Mouse (Mus musculus): ENCODE measurements around the gene Sec16a. TPM values are rescaled to one million over a fixed set of nuclear protein-coding genes. Genes with fewer than 3 reads are reported as not detected.

Gene Sec16a
- polyA plus RNA-seq, 2 experiments from 2014 or later: 24.8 to 31.7 TPM

- ATAC-seq: no peak
Observed at GRCm38 (mm10) chr2:26437221-26437620, 7.8 kb downstream of the Sec16a start.

DNA sequence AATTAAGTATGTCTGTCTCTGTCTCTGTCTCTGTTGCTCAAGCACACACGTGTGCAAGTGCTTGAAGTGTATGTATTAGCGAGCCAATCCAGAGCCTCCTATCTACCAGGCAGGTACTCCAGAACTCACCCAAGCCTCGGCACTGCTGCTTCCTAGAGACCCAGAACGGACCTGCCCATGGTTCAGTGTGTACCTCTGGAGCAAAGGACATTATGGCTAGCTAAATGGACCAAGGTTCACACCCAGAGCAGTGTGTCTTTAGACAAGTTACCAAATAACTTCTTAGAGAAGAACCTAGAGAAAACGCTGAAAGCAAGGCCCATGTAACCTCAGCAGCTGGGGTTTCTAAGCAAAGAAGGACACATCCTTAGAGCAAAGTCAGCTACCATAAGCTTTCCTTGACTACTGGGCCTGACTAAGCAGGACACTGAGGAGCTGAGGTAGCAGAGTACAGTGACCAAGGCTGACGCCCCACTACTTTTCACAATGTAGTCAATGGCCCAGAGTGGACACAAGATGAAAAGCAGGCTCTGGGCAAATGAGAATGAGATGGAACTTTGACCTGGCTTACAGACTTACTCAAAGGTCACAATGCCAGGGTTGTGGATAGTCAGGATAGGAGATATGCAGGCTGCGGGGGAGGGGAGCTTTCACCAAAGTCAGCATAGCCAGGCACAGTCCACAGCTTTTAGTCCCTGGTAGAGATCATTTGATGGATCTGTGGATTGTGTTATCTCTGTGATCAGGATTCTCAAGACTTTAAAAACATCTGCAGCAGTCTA is 10.0 kb downstream of the Sec16a start:
- ATAC-seq: no peak

GRCm38 (mm10) chr2:26429851-26430250 is 15.2 kb downstream of the Sec16a start:
- no peak for ATAC-seq

- ATAC-seq: no peak
Observed at GRCm38 (mm10) chr2:26424541-26424940, 20.5 kb downstream of the Sec16a start.

GRCm38 (mm10) chr2:26423086-26423485 is 21.9 kb downstream of the Sec16a start:
- no peak for ATAC-seq

DNA sequence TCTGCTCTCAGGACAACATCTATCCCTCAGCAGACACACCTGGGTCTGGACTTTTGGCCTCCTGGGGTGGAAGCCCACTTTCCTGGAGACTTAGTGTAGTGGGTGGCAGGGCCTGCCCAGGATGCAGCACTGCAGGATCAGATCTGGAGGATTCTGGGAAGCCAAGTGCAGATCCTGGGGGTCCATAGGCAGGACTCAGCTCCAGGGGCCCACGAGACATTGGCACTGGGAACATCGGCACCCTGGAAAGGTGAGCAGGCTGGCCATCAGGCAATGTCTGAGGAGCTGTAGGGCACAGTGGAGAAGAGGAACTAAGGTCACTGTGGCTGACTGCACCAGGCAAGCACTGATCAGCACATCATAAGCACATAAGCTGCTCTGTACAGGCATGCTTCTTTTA is 23.0 kb downstream of the Sec16a start:
- no peak for ATAC-seq

DNA sequence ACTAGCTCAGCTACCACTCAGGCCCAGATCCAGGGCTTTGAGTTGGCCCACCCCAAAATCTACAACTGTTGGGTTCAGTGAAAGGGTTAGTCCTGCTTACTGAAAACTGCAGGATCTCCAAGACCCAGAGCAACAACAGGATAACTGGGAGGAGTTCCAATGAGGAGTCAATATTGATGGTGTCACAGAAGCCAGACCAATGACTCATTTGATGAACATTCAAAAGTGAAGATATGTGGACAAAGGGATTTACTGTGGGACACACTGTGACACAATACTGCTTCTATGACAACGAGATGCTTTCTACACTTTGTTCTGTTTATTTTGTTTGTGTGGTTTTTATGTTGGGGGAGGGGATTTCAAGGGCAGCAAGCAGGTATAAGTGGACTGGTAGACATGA is 26.9 kb downstream of the Sec16a start:
- ATAC-seq: no peak

- no peak for ATAC-seq
Observed at GRCm38 (mm10) chr2:26417066-26417465, 27.9 kb downstream of the Sec16a start.

- ATAC-seq: no peak
Observed at GRCm38 (mm10) chr2:26410931-26411411, 34.0 kb downstream of the Sec16a start.

- ATAC-seq: no peak
Observed at GRCm38 (mm10) chr2:26410091-26410490, 34.9 kb downstream of the Sec16a start.

DNA sequence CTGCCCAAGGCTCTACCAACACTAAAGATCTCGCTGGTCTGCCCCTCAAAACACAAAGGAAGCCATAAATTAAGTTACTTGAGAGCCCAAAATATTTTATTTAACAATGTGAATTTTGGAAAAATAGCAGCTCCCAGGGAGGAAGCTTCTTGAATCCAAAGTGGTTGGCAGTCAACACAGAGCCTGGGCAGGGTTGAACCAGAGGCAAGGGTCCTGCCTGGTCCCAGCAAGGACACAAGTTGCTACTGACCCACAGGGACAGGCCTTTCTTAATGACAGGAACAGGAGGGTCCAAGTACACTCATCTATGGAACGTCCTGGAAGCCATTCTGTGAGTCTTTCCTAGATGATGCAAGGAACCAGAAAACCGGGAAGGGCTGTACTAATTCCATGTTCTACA is 35.7 kb downstream of the Sec16a start:
- no peak for ATAC-seq

DNA sequence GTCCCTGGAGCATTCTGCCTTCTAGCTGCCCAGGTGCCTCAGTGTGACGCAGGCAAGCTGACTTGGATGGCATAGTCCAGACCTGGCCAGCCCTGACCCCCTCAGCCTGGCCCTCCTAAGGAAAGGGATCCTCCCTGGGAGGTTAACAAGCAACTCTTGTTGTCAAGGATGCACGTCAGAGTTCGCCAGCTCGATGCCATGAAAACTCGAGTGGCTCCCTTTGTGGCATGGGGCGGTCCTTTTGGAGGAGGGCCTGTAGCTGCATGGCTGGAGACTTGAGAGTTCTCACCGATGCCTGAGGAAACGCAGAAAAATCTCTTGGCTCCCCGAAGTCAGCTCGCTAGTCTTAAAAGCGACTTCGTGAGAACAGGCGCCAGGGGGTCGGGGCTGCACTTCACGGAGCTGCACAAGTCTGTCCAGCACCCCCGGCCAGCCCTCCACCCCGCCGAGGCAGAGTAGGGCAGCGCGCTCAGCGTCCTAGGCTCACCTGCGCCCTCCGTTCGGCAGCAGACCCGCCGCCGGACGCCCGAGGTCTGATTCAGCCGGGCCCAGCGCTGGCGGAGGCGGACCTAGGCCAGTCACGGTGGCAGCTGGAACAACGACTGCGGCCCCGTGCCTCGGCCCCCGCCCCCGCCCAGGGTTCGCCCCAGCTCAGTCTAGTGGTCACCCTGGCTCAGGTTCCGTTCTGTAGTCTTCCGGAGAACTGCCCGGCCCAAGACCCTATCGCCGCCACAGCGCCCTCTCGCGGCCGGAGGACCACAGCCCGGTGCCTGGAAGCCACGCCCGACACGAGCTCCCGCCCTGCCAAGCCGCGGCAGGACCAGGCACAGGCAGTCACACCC is 36.3 kb downstream of the Sec16a start, which contains the start of gene Inpp5e:
TSS of gene Inpp5e (minus strand) at position 689 of the 842 bp plus-strand sequence.
- peak; percentile 93 for ATAC-seq

- no peak for ATAC-seq
Observed at GRCm38 (mm10) chr2:26403306-26403705, 41.7 kb downstream of the Sec16a start.

- ATAC-seq: no peak
Observed at GRCm38 (mm10) chr2:26402265-26402664, 42.8 kb downstream of the Sec16a start.

- no peak for ATAC-seq
Observed at GRCm38 (mm10) chr2:26401023-26401422, 44.0 kb downstream of the Sec16a start.

- ATAC-seq: no peak
Observed at GRCm38 (mm10) chr2:26400296-26400695, 44.7 kb downstream of the Sec16a start.

DNA sequence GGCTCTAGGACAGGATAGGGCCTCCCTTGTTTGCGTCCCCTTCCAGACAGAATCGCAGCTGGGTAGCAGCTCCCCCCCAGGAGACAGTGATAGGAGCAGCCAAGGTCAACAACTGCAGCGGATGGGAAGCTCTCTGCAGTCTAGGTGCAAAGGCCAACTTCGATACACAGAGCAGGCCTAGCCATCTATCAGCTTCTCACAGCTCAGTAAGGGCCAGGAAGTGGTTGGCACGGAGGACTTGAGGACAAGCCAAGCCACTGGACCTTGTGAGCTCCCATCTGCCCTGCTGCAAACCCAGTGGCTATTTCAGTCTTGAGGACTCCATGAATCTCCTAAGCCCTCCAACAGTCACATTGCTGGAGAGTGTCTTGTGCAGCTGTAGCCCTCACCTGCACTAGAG is 45.4 kb downstream of the Sec16a start:
- no peak for ATAC-seq

- ATAC-seq: no peak
Observed at GRCm38 (mm10) chr2:26398978-26399377, 46.0 kb downstream of the Sec16a start.

- ATAC-seq: no peak
Observed at GRCm38 (mm10) chr2:26391617-26392016, 53.4 kb downstream of the Sec16a start.

- no peak for ATAC-seq
Observed at GRCm38 (mm10) chr2:26390954-26391353, 54.1 kb downstream of the Sec16a start.

- peak; percentile 98 for ATAC-seq
Observed at GRCm38 (mm10) chr2:26389154-26389690, 55.8 kb downstream of the Sec16a start, which contains the start of the genes Entr1 and Pmpca. Gene Entr1 (minus strand): TSS chr2:26389316. Gene Pmpca (plus strand): TSS chr2:26389339.

GRCm38 (mm10) chr2:26388682-26389153 is 56.3 kb downstream of the Sec16a start:
- no peak for ATAC-seq

GRCm38 (mm10) chr2:26387713-26388112 is 57.3 kb downstream of the Sec16a start:
- no peak for ATAC-seq
